Mouse (Mus musculus) ES-Bruce4 (cell line): ENCODE measurements around the gene Efna1. TPM values are rescaled to one million over a fixed set of nuclear protein-coding genes. Genes with fewer than 3 reads are reported as not detected.

Experiments used
- H3K27ac ChIP-seq: 2 replicates; pipeline ENCODE4 v1.5.1; 2012; ENCODE audit warnings: low read length, inconsistent platforms; ENCODE audit not compliant: insufficient read depth
- H3K27me3 ChIP-seq: 2 replicates; pipeline ENCODE4 v1.6.1; 2012; ENCODE audit warnings: mild to moderate bottlenecking, low read length, inconsistent platforms; ENCODE audit not compliant: control insufficient read depth, poor library complexity, insufficient read depth, severe bottlenecking
- H3K36me3 ChIP-seq: 2 replicates; pipeline ENCODE4 v1.6.1; 2012; ENCODE audit warnings: inconsistent platforms, mild to moderate bottlenecking, low read length, moderate library complexity; ENCODE audit not compliant: control insufficient read depth, poor library complexity, insufficient read depth, severe bottlenecking
- H3K4me1 ChIP-seq: one replicate; pipeline ENCODE4 v1.8.1; 2011; ENCODE audit warnings: low read length; ENCODE audit not compliant: control insufficient read depth, insufficient read depth
- H3K4me3 ChIP-seq: 2 replicates; pipeline ENCODE4 v1.5.1; 2011; ENCODE audit warnings: low read depth, mild to moderate bottlenecking, low read length
- H3K9ac ChIP-seq: 2 replicates; pipeline ENCODE4 v1.6.1; 2012; ENCODE audit warnings: low read depth, mild to moderate bottlenecking, inconsistent platforms; ENCODE audit not compliant: poor library complexity, severe bottlenecking
- H3K9me3 ChIP-seq: replicated peaks from 2 replicates; pipeline ENCODE4 v1.6.1; 2012; ENCODE audit warnings: mild to moderate bottlenecking, low read length, inconsistent platforms; ENCODE audit not compliant: control insufficient read depth, poor library complexity, insufficient read depth, severe bottlenecking
- CTCF ChIP-seq: IDR thresholded peaks from one replicate; pipeline ENCODE4 v1.8.1; 2011; ENCODE audit warnings: low read depth, low read length
- EP300 ChIP-seq: IDR thresholded peaks from 2 replicates; pipeline ENCODE4 v1.6.1; 2011; ENCODE audit warnings: low read depth, low read length; ENCODE audit not compliant: insufficient read depth
- POLR2A ChIP-seq: IDR thresholded peaks from one replicate; pipeline ENCODE4 v1.8.1; 2011; ENCODE audit warnings: low read length; ENCODE audit not compliant: insufficient read depth
- polyA plus RNA-seq: library from polyadenylated mRNA; stranded (reverse); fragments of >200 nt; gene quantifications from 2 replicates; pipeline ENCODE4 v1.2.4, GENCODE M21; 2011; ENCODE audit warnings: low read depth; ENCODE audit not compliant: missing spikeins, insufficient read depth, insufficient read length

Efna1 gene
- polyA plus RNA-seq, 1 experiment = 8.3 TPM

GRCm38 (mm10) chr3:89226361-89226760, 54.6 kb downstream of the Efna1 start:
- Histone ChIP-seq H3K4me1 (peaks cover 10% of the 10 kb centered on the region), H3K9ac (peak overlapping the region; percentile 51), H3K9me3 (no peaks in the 10 kb centered on the region), H3K4me3 (peak overlapping the region; percentile 58), H3K27me3 (no peaks in the 10 kb centered on the region), H3K27ac (peak overlapping the region; percentile 68), H3K36me3 (no peaks in the 10 kb centered on the region)
- TF ChIP-seq CTCF (no peak), EP300 (no peak), POLR2A (no peak)

GRCm38 (mm10) chr3:89225918-89226317, 55.0 kb downstream of the Efna1 start:
- Histone ChIP-seq H3K27ac (peak overlapping the region; percentile 68), H3K36me3 (no peaks in the 10 kb centered on the region), H3K4me3 (peak overlapping the region; percentile 58), H3K9ac (peak overlapping the region; percentile 51), H3K27me3 (no peaks in the 10 kb centered on the region), H3K4me1 (peaks cover 10% of the 10 kb centered on the region), H3K9me3 (no peaks in the 10 kb centered on the region)
- TF ChIP-seq CTCF = no peak
- TF ChIP-seq EP300 = peak; percentile 84
- no peak for TF ChIP-seq POLR2A

- Histone ChIP-seq H3K36me3 (no peaks in the 10 kb centered on the region), H3K27ac (peak overlapping the region; percentile 64), H3K4me1 (peaks cover 10% of the 10 kb centered on the region), H3K9me3 (no peaks in the 10 kb centered on the region), H3K4me3 (peak overlapping the region; percentile 9; the same call in 1 of the 2 replicates), H3K27me3 (no peaks in the 10 kb centered on the region), H3K9ac (no peak overlapping the region)
- TF ChIP-seq POLR2A (no peak), EP300 (no peak), CTCF (no peak)
Observed at GRCm38 (mm10) chr3:89225321-89225815, 55.6 kb downstream of the Efna1 start.

GRCm38 (mm10) chr3:89224796-89225195, 56.1 kb downstream of the Efna1 start:
- H3K36me3 ChIP-seq = no peaks in the 10 kb centered on the region
- H3K27ac ChIP-seq = no peak overlapping the region
- no peaks in the 10 kb centered on the region for H3K9me3 ChIP-seq
- H3K27me3 ChIP-seq = no peaks in the 10 kb centered on the region
- TF ChIP-seq CTCF (no peak), EP300 (no peak), POLR2A (no peak)
- H3K4me1 ChIP-seq = peaks cover 10% of the 10 kb centered on the region
- H3K9ac ChIP-seq = no peak overlapping the region
- no peak overlapping the region for H3K4me3 ChIP-seq

Other genes starting within 250 kb of the Efna1 start
- 10.7 and 13.6 TPM in 2 replicates for gene Rusc1, start 187.8 kb downstream of the Efna1 start, polyA plus RNA-seq
- not detected in 2 replicates for gene Gm43738, start 180.0 kb downstream of the Efna1 start, polyA plus RNA-seq
- gene Fdps, start 179.2 kb downstream of the Efna1 start, polyA plus RNA-seq = 260 and 266 TPM in 2 replicates
- gene Pklr, start 145.0 kb downstream of the Efna1 start, polyA plus RNA-seq = 0.21 TPM in 1 of 2 replicates, not detected in the other
- 2.2 and 4.7 TPM in 2 replicates for gene Hcn3, start 120.9 kb downstream of the Efna1 start, polyA plus RNA-seq
- gene Clk2, start 116.3 kb downstream of the Efna1 start, polyA plus RNA-seq = 79.4 and 82.9 TPM in 2 replicates
- gene Scamp3, start 103.7 kb downstream of the Efna1 start, polyA plus RNA-seq = 74.8 and 75.7 TPM in 2 replicates
- gene Fam189b, start 98.0 kb downstream of the Efna1 start, polyA plus RNA-seq = 21.7 and 25.7 TPM in 2 replicates
- gene Gba, start 78.2 kb downstream of the Efna1 start, polyA plus RNA-seq = 31.5 and 32.6 TPM in 2 replicates
- 8.1 and 10.4 TPM in 2 replicates for gene Thbs3, start 66.0 kb downstream of the Efna1 start, polyA plus RNA-seq
- gene Mtx1, start 54.1 kb downstream of the Efna1 start, polyA plus RNA-seq = 136 and 143 TPM in 2 replicates
- 1.5 and 1.6 TPM in 2 replicates for gene Muc1, start 52.1 kb downstream of the Efna1 start, polyA plus RNA-seq
- gene Krtcap2, start 35.2 kb downstream of the Efna1 start, polyA plus RNA-seq = 163 and 164 TPM in 2 replicates
- gene Trim46, start 34.8 kb downstream of the Efna1 start, polyA plus RNA-seq = 5.7 and 7.1 TPM in 2 replicates
- 36.7 and 59.9 TPM in 2 replicates for gene Dpm3, start 21.8 kb downstream of the Efna1 start, polyA plus RNA-seq
- 34.5 and 35.7 TPM in 2 replicates for gene Slc50a1, start 10.6 kb downstream of the Efna1 start, polyA plus RNA-seq
- 17.2 and 18.9 TPM in 2 replicates for gene Efna3, start 41.8 kb upstream of the Efna1 start, polyA plus RNA-seq
- 14.6 and 16.7 TPM in 2 replicates for gene Efna4, start 56.9 kb upstream of the Efna1 start, polyA plus RNA-seq
- 25.2 TPM in 2 replicates for gene Adam15, start 68.9 kb upstream of the Efna1 start, polyA plus RNA-seq
- gene Dcst2, start 80.8 kb upstream of the Efna1 start, polyA plus RNA-seq = 0.25 and 0.29 TPM in 2 replicates
- gene Dcst1, start 84.1 kb upstream of the Efna1 start, polyA plus RNA-seq = not detected in 2 replicates
- 35.1 and 35.7 TPM in 2 replicates for gene Zbtb7b, start 113.6 kb upstream of the Efna1 start, polyA plus RNA-seq
- not detected in 2 replicates for gene Lenep, start 121.7 kb upstream of the Efna1 start, polyA plus RNA-seq
- 16.5 and 25.1 TPM in 2 replicates for gene Flad1, start 130.7 kb upstream of the Efna1 start, polyA plus RNA-seq
- gene Cks1b, start 137.2 kb upstream of the Efna1 start, polyA plus RNA-seq = 290 and 304 TPM in 2 replicates
- 87.4 and 88.9 TPM in 2 replicates for gene Shc1, start 137.3 kb upstream of the Efna1 start, polyA plus RNA-seq
- 41.7 and 43.3 TPM in 2 replicates for gene Pygo2, start 149.1 kb upstream of the Efna1 start, polyA plus RNA-seq
- 12.2 and 13.6 TPM in 2 replicates for gene Pbxip1, start 155.6 kb upstream of the Efna1 start, polyA plus RNA-seq
- 48.3 and 51.9 TPM in 2 replicates for gene Pmvk, start 173.4 kb upstream of the Efna1 start, polyA plus RNA-seq
- 0.93 and 1.0 TPM in 2 replicates for gene Kcnn3, start 239.0 kb upstream of the Efna1 start, polyA plus RNA-seq